1 mouse cellular context compared by ENCODE assay signal in the genomic region with DNA sequence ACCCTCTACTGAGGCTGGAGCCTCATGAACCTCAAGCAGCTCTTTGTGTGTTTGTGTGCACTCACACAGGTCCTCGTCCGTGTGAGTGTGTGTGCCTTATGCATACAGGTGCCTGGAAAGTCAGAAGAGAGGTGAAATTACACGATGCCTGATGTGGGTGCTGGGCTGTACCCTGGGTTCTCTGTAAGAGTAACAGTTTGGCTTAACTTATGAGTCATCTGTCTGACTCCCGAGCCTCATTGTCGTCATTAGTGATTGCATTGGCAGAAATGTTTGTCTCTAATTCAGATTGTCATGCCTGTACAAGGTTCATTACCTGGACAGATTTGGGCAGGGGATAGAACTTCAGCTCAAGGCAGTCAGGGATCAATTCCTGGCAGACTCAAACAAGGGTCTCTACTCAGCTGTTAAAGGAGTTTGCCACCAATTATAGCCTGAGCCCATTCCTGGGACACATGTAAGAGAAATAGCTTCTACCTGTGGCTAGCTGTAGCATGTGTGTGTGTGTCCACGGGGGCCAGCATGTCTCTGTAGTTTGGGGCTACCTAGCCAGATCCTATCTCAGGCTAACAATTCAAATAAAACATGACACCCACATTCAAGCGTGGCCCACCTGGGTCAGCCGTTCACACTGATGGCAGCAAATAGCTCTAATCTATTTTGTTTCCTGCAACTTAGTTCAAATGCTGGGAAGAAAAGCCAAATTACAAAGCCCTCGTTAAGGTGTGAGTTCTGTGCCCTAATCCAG.
TF ChIP-seq lines count a peak whose summit lies in the region.

No protein-coding gene starts in this region.

TF ChIP-seq in CH12.LX, 34 proteins besides CTCF, POLR2A, EP300 and RAD21 (continued from another document):
- TF ChIP-seq MYC (IDR thresholded peaks at IDR 0.05; ENCODE audit: low read depth, low read length) (0 out of 2 replicates have a peak, but pooled peaks have one; percentile 13), USF2 (conservative IDR thresholded peaks at IDR 0.05; ENCODE audit: low read depth, low read length) (no peak), SIN3A (IDR thresholded peaks at IDR 0.05; ENCODE audit: low read length) (peak; percentile 18), ETS1 (conservative IDR thresholded peaks at IDR 0.05; ENCODE audit: low read depth, low read length) (peak; percentile 22; the same call in 1 of the 2 replicates), CHD2 (IDR thresholded peaks at IDR 0.05; ENCODE audit: low read length) (0 out of 2 replicates have a peak, but pooled peaks have one; percentile 34), CHD1 (IDR thresholded peaks at IDR 0.05; ENCODE audit: low read depth, low read length) (no peak), MAX (IDR thresholded peaks at IDR 0.05; ENCODE audit: low read length) (peak; percentile 10; the same call in 1 of the 2 replicates), JUN (IDR thresholded peaks at IDR 0.05; ENCODE audit: insufficient read depth, low read depth, low read length) (no peak), SMC3 (IDR thresholded peaks at IDR 0.05; ENCODE audit: low read depth, low read length) (no peak), MAZ (IDR thresholded peaks at IDR 0.05; ENCODE audit: low read depth, low read length) (no peak), UBTF (IDR thresholded peaks at IDR 0.05; ENCODE audit: low read depth, low read length) (no peak), E2F4 (IDR thresholded peaks at IDR 0.05; ENCODE audit: insufficient replicate concordance, low read depth, low read length) (no peak), POLR2AphosphoS2 (IDR thresholded peaks at IDR 0.05; ENCODE audit: low read depth, low read length) (no peak), ZC3H11A (IDR thresholded peaks at IDR 0.05; ENCODE audit: low read depth, low read length) (no peak), NELFE (IDR thresholded peaks at IDR 0.05; ENCODE audit: low read depth, low read length) (no peak), ZMIZ1 (IDR thresholded peaks at IDR 0.05; ENCODE audit: low read depth, low read length) (no peak)
TF ChIP-seq in CH12.LX: peak in this region for 6.
